Mouse (Mus musculus) neural tube, embryonic 14.5 days (tissue): ENCODE results near the gene Gm2310. TPM values are rescaled to one million over a fixed set of nuclear protein-coding genes. Genes with fewer than 3 reads are reported as not detected.

Experiments
- ATAC-seq: fragments of 200-750 bp; cut with Nextera tagmentation; 2 replicates; pipeline ENCODE4 v1.8.0; 2017; ENCODE audit warnings: low read depth, mild to moderate bottlenecking, moderate TSS enrichment, moderate library complexity
- H3K27ac ChIP-seq: fragments of 300-500 bp; sonication (generic); 2 replicates; pipeline ENCODE4 v1.5.1; 2014; ENCODE audit warnings: low read depth, mild to moderate bottlenecking, control low read depth, low read length, moderate library complexity, mixed read lengths
- H3K27me3 ChIP-seq: fragments of 300-500 bp; sonication (generic); 2 replicates; pipeline ENCODE4 v1.6.1; 2014; ENCODE audit warnings: low read length; ENCODE audit not compliant: control insufficient read depth, insufficient read depth
- H3K36me3 ChIP-seq: fragments of 300-500 bp; sonication (generic); 2 replicates; pipeline ENCODE4 v1.6.1; 2014; ENCODE audit warnings: low read length, mixed read lengths; ENCODE audit not compliant: control insufficient read depth, insufficient read depth
- H3K4me1 ChIP-seq: fragments of 300-500 bp; sonication (generic); 2 replicates; pipeline ENCODE4 v1.6.1; 2014; ENCODE audit warnings: low read length; ENCODE audit not compliant: control insufficient read depth, insufficient read depth
- H3K4me2 ChIP-seq: fragments of 300-500 bp; sonication (generic); 2 replicates; pipeline ENCODE4 v1.6.1; 2014; ENCODE audit warnings: mild to moderate bottlenecking, low read depth, low read length, control low read depth
- H3K4me3 ChIP-seq: fragments of 300-500 bp; sonication (generic); 2 replicates; pipeline ENCODE4 v1.5.1; 2014; ENCODE audit warnings: low read depth, low read length, control low read depth, mixed read lengths
- H3K9ac ChIP-seq: fragments of 300-500 bp; sonication (generic); replicated peaks from 2 replicates; pipeline ENCODE4 v1.6.1; 2014; ENCODE audit warnings: low read depth, mild to moderate bottlenecking, control low read depth, low read length, mixed read lengths
- H3K9me3 ChIP-seq: fragments of 300-500 bp; sonication (generic); 2 replicates; pipeline ENCODE4 v1.6.1; 2016; ENCODE audit warnings: low read length; ENCODE audit not compliant: control insufficient read depth
- WGBS: fragments of 180-500 bp; shearing (Covaris S2); extraction: QIAGEN DNeasy Blood & Tissue Kit; methylation state at CpG from one replicate; pipeline ENCODE4 v1.1.7; 2014; 5-methylcytosine and 5-hydroxymethylcytosine counted together
- polyA plus RNA-seq: library from polyadenylated mRNA; unstranded; fragments of >200 nt; fragmentation: Nextera tagmentation; extraction: Ambion mirVana; gene quantifications from 2 replicates; pipeline ENCODE4 v1.2.1, GENCODE M21; 2014

The Gm2310 gene
- polyA plus RNA-seq, 1 experiment from 2014 or later = not detected

GRCm38 (mm10) chr15:8511861-8512260, 7.9 kb downstream of the Gm2310 start:
- Histone ChIP-seq H3K4me2 (no peak overlapping the region), H3K27ac (no peak overlapping the region), H3K9me3 (no peaks in the 10 kb centered on the region), H3K4me3 (no peak overlapping the region), H3K27me3 (no peaks in the 10 kb centered on the region), H3K36me3 (no peaks in the 10 kb centered on the region), H3K4me1 (no peaks in the 10 kb centered on the region), H3K9ac (no peak overlapping the region)
- 80% methylated on average over 9 of the region's 9 CpGs for WGBS
- no peak for ATAC-seq

DNA sequence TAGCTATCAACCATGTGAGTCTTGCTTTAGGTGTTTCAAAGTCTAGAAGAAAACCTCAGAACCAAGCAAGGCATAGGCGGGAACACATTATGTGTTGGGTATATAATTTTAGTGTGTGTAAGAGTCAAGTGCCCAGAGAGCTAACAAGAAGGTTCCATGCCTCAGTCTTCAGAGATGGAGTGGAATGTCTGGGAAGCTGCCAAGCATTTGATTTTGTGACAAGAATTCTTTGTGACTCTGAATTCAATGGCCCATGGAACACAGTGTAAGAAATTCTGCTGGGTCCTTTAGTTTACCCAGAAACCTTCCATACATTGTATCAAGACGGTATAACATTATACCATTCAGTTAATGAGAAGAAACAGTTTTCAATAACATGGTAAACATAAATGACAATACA, 17.3 kb downstream of the Gm2310 start:
- no peak for ATAC-seq
- WGBS = 91% methylated on average over 2 of the region's 2 CpGs

GRCm38 (mm10) chr15:8485261-8485660, 34.5 kb downstream of the Gm2310 start:
- no peaks in the 10 kb centered on the region for H3K36me3 ChIP-seq
- H3K27me3 ChIP-seq = no peaks in the 10 kb centered on the region
- H3K4me2 ChIP-seq = no peak overlapping the region
- 94% methylated on average over 6 of the region's 6 CpGs for WGBS
- H3K4me3 ChIP-seq = no peak overlapping the region
- ATAC-seq = no peak
- H3K4me1 ChIP-seq = no peaks in the 10 kb centered on the region
- no peak overlapping the region for H3K9ac ChIP-seq
- H3K9me3 ChIP-seq = no peaks in the 10 kb centered on the region
- H3K27ac ChIP-seq = no peak overlapping the region

More for the DNA sequence above, 17.3 kb downstream of the Gm2310 start:
- Histone ChIP-seq H3K27ac (no peak overlapping the region), H3K9me3 (no peaks in the 10 kb centered on the region), H3K36me3 (no peaks in the 10 kb centered on the region), H3K4me1 (no peaks in the 10 kb centered on the region), H3K9ac (no peak overlapping the region), H3K27me3 (no peaks in the 10 kb centered on the region), H3K4me3 (no peak overlapping the region), H3K4me2 (no peak overlapping the region)

DNA sequence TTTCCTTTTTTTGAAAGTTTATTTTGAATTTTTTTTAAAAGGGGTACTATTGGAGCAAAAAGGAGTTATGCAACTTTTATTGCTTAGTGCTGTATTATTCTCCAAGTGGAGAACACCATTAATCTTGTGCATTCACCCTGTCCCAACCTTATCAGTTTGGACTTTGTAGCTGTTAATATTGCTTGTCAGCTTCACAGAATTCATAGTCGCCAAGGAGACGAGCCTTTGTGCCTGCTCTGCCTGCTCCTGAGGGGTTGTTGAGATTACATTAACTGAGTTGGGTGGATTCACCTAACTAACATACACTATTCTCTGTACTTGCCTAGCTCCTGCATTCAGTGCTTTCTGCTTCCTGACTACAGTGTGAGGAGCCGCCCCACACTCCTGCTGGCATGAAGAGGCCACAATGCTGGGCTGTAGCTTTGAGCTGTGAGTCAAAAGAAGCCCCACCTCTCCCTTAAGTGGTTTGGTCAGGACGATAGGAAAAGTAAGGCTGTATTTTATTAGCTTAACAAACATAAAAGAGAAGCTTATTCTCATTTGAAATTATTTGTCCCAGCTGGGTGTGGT, 50.7 kb downstream of the Gm2310 start:
- Histone ChIP-seq H3K4me1 (no peaks in the 10 kb centered on the region), H3K9me3 (no peaks in the 10 kb centered on the region), H3K4me2 (no peak overlapping the region), H3K27ac (no peak overlapping the region), H3K9ac (no peak overlapping the region), H3K36me3 (no peaks in the 10 kb centered on the region), H3K4me3 (no peak overlapping the region), H3K27me3 (no peaks in the 10 kb centered on the region)
- WGBS = 63% methylated on average over 4 of the region's 4 CpGs
- ATAC-seq = no peak

Other genes starting within 250 kb of the Gm2310 start
- gene Nipbl, start 75.5 kb downstream of the Gm2310 start, polyA plus RNA-seq = 19.8 and 23.4 TPM in 2 replicates
- gene Slc1a3, start 190.8 kb upstream of the Gm2310 start, polyA plus RNA-seq = 205 and 228 TPM in 2 replicates